Comparison of ENCODE assay signal across 23 mouse cellular contexts in the genomic region with DNA sequence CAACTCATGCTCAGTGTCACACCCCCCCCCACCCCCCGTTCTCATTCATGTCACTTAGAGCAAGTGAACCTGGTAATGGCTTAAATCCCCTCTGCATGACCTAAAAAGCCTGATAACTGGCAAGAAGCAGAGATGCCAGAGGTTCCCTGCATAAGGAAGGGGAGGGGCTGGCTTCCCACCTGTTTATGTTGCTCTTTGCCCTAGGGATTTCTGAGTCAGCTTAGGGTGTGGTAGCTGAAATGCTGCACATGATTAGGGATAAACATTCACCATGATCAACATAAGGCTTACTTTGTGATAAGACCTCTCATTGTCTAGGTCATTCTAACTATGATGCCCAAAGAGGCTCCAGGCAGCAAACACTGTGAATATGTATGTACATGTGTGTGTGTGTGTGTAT.
"Had no signal": no experiment of that assay in that cellular context is flagged by ENCODE, and none has a peak within 500 bp of the region (broad histone marks: within the 10 kb centered on the region; RNA-seq: fewer than 3 reads in every experiment).

No protein-coding gene starts in this region.

- ATAC-seq: forebrain, postnatal 0 days; hindbrain, postnatal 0 days; liver, embryonic 12.5 days had no signal

- H3K36me3 ChIP-seq: heart, embryonic 13.5 days; heart, embryonic 15.5 days; hindbrain, embryonic 13.5 days; hindbrain, embryonic 15.5 days; limb, embryonic 13.5 days; limb, embryonic 15.5 days; liver, embryonic 12.5 days had no signal

- H3K4me1 ChIP-seq: heart, embryonic 13.5 days; heart, embryonic 15.5 days; limb, embryonic 13.5 days; limb, embryonic 15.5 days; liver, embryonic 12.5 days had no signal

- H3K4me3 ChIP-seq: heart, adult 2 months; heart, embryonic 13.5 days; heart, embryonic 15.5 days; hindbrain, embryonic 13.5 days; hindbrain, embryonic 15.5 days; layer of hippocampus, adult 2 months; limb, embryonic 13.5 days; limb, embryonic 15.5 days; liver, embryonic 12.5 days had no signal

- H3K4me2 ChIP-seq: heart, embryonic 11.5 days; heart, embryonic 13.5 days; heart, embryonic 15.5 days; hindbrain, embryonic 13.5 days; hindbrain, embryonic 15.5 days; limb, embryonic 13.5 days; limb, embryonic 15.5 days; liver, embryonic 12.5 days had no signal

- H3K9me3 ChIP-seq: heart, embryonic 13.5 days; heart, embryonic 15.5 days; hindbrain, embryonic 13.5 days; hindbrain, embryonic 15.5 days; limb, embryonic 13.5 days; limb, embryonic 15.5 days; liver, embryonic 12.5 days had no signal

- DNase-seq: forebrain, postnatal 0 days; gastrocnemius, postnatal 14 days; gastrocnemius, postnatal 36 days; heart, adult 11 months; heart, adult 2 months; heart, postnatal 14 days; heart, postnatal 36 days; kidney, adult 18-20 months; kidney, adult 8-10 months; kidney, postnatal 10 days; kidney, postnatal 36 days; layer of hippocampus, postnatal 36 days; left cerebral cortex, postnatal 4 days had no signal

- H3K27me3 ChIP-seq: limb, embryonic 13.5 days; limb, embryonic 15.5 days; liver, embryonic 12.5 days had no signal

- H3K9ac ChIP-seq: forebrain, postnatal 0 days; heart, embryonic 13.5 days; heart, embryonic 15.5 days; hindbrain, embryonic 13.5 days; hindbrain, embryonic 15.5 days; limb, embryonic 13.5 days; limb, embryonic 15.5 days; liver, embryonic 12.5 days had no signal

- H3K27ac ChIP-seq: heart, adult 2 months; heart, embryonic 13.5 days; heart, embryonic 15.5 days; hindbrain, embryonic 13.5 days; hindbrain, embryonic 15.5 days; hindbrain, postnatal 0 days; layer of hippocampus, adult 2 months; limb, embryonic 13.5 days; limb, embryonic 15.5 days; liver, embryonic 12.5 days had no signal
